Mouse (Mus musculus) testis, adult 2 months (tissue): ENCODE measurements at regions not wholly inside any gene's neighbourhood (a gene's known extent, or its start where the extent isn't known, plus 50 kb on each side); places are given as distances from the start of the nearest gene placed in this dataset.
"Not testable (repeated sequence)": the region's sequence is repeated elsewhere in the genome, so short reads cannot be mapped to it uniquely, and the experiment has no call there.

ENCODE experiments used
- H3K27ac ChIP-seq: fragments of 200-500 bp; 2 replicates; pipeline ENCODE4 v1.5.1; 2012; ENCODE audit warnings: low read depth, low read length; ENCODE audit not compliant: control insufficient read depth, insufficient read depth
- H3K27me3 ChIP-seq: fragments of 200-500 bp; 2 replicates; pipeline ENCODE4 v1.6.1; 2012; ENCODE audit warnings: mild to moderate bottlenecking, low read length, moderate library complexity; ENCODE audit not compliant: control insufficient read depth, insufficient read depth
- H3K36me3 ChIP-seq: fragments of 200-500 bp; 2 replicates; pipeline ENCODE4 v1.6.1; 2012; ENCODE audit warnings: mild to moderate bottlenecking, low read length; ENCODE audit not compliant: control insufficient read depth, insufficient read depth
- H3K4me1 ChIP-seq: fragments of 200-500 bp; 2 replicates; pipeline ENCODE4 v1.6.1; 2012; ENCODE audit warnings: low read length; ENCODE audit not compliant: control insufficient read depth, insufficient read depth
- H3K4me3 ChIP-seq: fragments of 200-500 bp; 2 replicates; pipeline ENCODE4 v1.5.1; 2012; ENCODE audit warnings: low read depth, mild to moderate bottlenecking, low read length, moderate library complexity, mixed read lengths; ENCODE audit not compliant: control insufficient read depth
- CTCF ChIP-seq: fragments of 200-500 bp; IDR thresholded peaks from 2 replicates; pipeline ENCODE4 v1.5.1; 2012; ENCODE audit warnings: low read depth, mild to moderate bottlenecking, inconsistent platforms, low read length, moderate library complexity; ENCODE audit not compliant: control insufficient read depth, insufficient read depth, insufficient replicate concordance
- POLR2A ChIP-seq: fragments of 200-500 bp; IDR thresholded peaks from 2 replicates; pipeline ENCODE4 v1.6.1; 2012; ENCODE audit warnings: low read depth, mild to moderate bottlenecking, inconsistent platforms, low read length, moderate library complexity; ENCODE audit not compliant: control insufficient read depth

- no peaks in the 10 kb centered on the region for H3K36me3 ChIP-seq
- H3K4me3 ChIP-seq: no peak overlapping the region
- no peak for TF ChIP-seq CTCF
- TF ChIP-seq POLR2A: no peak
- no peaks in the 10 kb centered on the region for H3K27me3 ChIP-seq
- H3K4me1 ChIP-seq: no peaks in the 10 kb centered on the region
- H3K27ac ChIP-seq: no peak overlapping the region
These were observed 114.3 kb upstream of the Slc1a3 start for GRCm38 (mm10) chr15:8824861-8825260.

- H3K36me3 ChIP-seq, H3K27ac ChIP-seq, H3K4me3 ChIP-seq, H3K4me1 ChIP-seq, H3K27me3 ChIP-seq: not testable (repeated sequence)
These were observed 112.2 kb upstream of the Slc1a3 start for GRCm38 (mm10) chr15:8822795-8823194.

- Histone ChIP-seq H3K27ac (no peak overlapping the region), H3K4me1 (no peaks in the 10 kb centered on the region), H3K4me3 (no peak overlapping the region), H3K27me3 (no peaks in the 10 kb centered on the region), H3K36me3 (no peaks in the 10 kb centered on the region)
- no peak for TF ChIP-seq CTCF
- no peak for TF ChIP-seq POLR2A
These were observed 107.0 kb upstream of the Slc1a3 start for GRCm38 (mm10) chr15:8817542-8817941.

- no peak overlapping the region for H3K4me3 ChIP-seq
- no peaks in the 10 kb centered on the region for H3K4me1 ChIP-seq
- no peak overlapping the region for H3K27ac ChIP-seq
- TF ChIP-seq POLR2A (no peak), CTCF (no peak)
- no peaks in the 10 kb centered on the region for H3K36me3 ChIP-seq
- H3K27me3 ChIP-seq: no peaks in the 10 kb centered on the region
These were observed 106.2 kb upstream of the Slc1a3 start for GRCm38 (mm10) chr15:8816501-8817368.

- no peak overlapping the region for H3K4me3 ChIP-seq
- no peaks in the 10 kb centered on the region for H3K4me1 ChIP-seq
- no peaks in the 10 kb centered on the region for H3K36me3 ChIP-seq
- H3K27me3 ChIP-seq: no peaks in the 10 kb centered on the region
- H3K27ac ChIP-seq: no peak overlapping the region
- no peak for TF ChIP-seq POLR2A
- no peak for TF ChIP-seq CTCF
These were observed 105.4 kb upstream of the Slc1a3 start for GRCm38 (mm10) chr15:8815958-8816357.

- TF ChIP-seq CTCF (no peak), POLR2A (no peak)
- H3K4me1 ChIP-seq: no peaks in the 10 kb centered on the region
- no peak overlapping the region for H3K27ac ChIP-seq
- H3K27me3 ChIP-seq: no peaks in the 10 kb centered on the region
- H3K36me3 ChIP-seq: no peaks in the 10 kb centered on the region
- no peak overlapping the region for H3K4me3 ChIP-seq
These were observed 104.7 kb upstream of the Slc1a3 start for GRCm38 (mm10) chr15:8815277-8815676.

- Histone ChIP-seq H3K36me3 (no peaks in the 10 kb centered on the region), H3K4me3 (no peak overlapping the region), H3K4me1 (no peaks in the 10 kb centered on the region), H3K27ac (no peak overlapping the region), H3K27me3 (no peaks in the 10 kb centered on the region)
- TF ChIP-seq POLR2A: no peak
- no peak for TF ChIP-seq CTCF
These were observed 95.8 kb upstream of the Slc1a3 start for GRCm38 (mm10) chr15:8806354-8806753.

- H3K36me3 ChIP-seq, H3K27ac ChIP-seq, H3K4me3 ChIP-seq: not testable (repeated sequence)
These were observed 95.0 kb upstream of the Slc1a3 start for GRCm38 (mm10) chr15:8805565-8805964.

More at GRCm38 (mm10) chr15:8805565-8805964, 95.0 kb upstream of the Slc1a3 start:
- H3K4me1 ChIP-seq, H3K27me3 ChIP-seq: not testable (repeated sequence)
